Mouse (Mus musculus) olfactory bulb, adult 2 months (tissue): ENCODE measurements around the gene Fgf15.

Source experiments
- CTCF ChIP-seq: fragments of 200-500 bp; IDR thresholded peaks from 2 replicates; pipeline ENCODE4 v1.5.1; 2012; ENCODE audit warnings: low read depth, mild to moderate bottlenecking, low read length, moderate library complexity; ENCODE audit not compliant: insufficient read depth
- POLR2A ChIP-seq: fragments of 200-500 bp; IDR thresholded peaks from 2 replicates; pipeline ENCODE4 v1.6.1; 2012; ENCODE audit warnings: mild to moderate bottlenecking, low read depth, low read length, moderate library complexity; ENCODE audit not compliant: insufficient read depth

- TF ChIP-seq POLR2A (no peak), CTCF (no peak)
Observed at GRCm38 (mm10) chr7:144928009-144928888, 31.9 kb downstream of the Fgf15 start.
